Mouse (Mus musculus) heart, postnatal 0 days (tissue): ENCODE results near the gene Gm11037.

Experiments used
- CTCF ChIP-seq: IDR thresholded peaks from 2 replicates; pipeline ENCODE4 v1.5.1; 2016; ENCODE audit warnings: antibody characterized with exemption, control low read depth, low read depth
- EP300 ChIP-seq: IDR thresholded peaks from 2 replicates; pipeline ENCODE4 v1.6.1; 2016; ENCODE audit warnings: antibody characterized with exemption, low read depth

- TF ChIP-seq EP300 (no peak), CTCF (no peak)
These were observed 46.5 kb upstream of the Gm11037 start, which contains the start of gene Siglec1 for GRCm38 (mm10) chr2:131086667-131087390.
